Mouse (Mus musculus): Measurements from ENCODE around the gene Il2.

DNA sequence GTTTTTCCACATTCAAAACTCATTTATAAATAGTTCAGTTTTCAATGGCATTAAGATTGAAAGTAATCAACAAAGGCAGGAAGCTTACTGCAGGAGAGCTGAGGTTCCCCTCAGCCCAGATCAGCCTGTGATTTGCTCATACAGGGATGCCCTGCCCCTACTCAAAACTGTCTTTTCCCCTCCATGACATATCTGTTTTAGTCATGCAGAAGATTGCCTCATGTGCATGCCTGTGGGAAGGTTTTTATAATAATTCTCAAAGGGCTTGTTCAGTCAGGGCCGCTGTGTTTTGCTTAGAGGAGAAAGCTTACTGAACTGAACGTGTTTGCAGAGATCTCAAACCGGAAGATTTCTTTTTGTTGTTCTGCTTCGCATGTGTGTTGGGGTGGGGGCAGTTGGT, 35.3 kb upstream of the Il2 start:
- TF ChIP-seq MYOG (IDR thresholded peaks at IDR 0.05; ENCODE audit: control insufficient read depth, extremely low read depth, insufficient read length) (no peak), CTCF (IDR thresholded peaks at IDR 0.05; ENCODE audit: control insufficient read depth, insufficient read depth, insufficient read length) (no peak), USF1 (IDR thresholded peaks at IDR 0.05; ENCODE audit: low read depth) (no peak), MAX (IDR thresholded peaks at IDR 0.05) (no peak)

Data from C2C12 (cell line).